Mouse (Mus musculus) lung, adult 2 months (tissue): ENCODE measurements at regions not wholly inside any gene's neighbourhood (a gene's known extent, or its start where the extent isn't known, plus 50 kb on each side); places are given as distances from the start of the nearest gene placed in this dataset.

Source experiments
- DNase-seq: peaks from one replicate; pipeline ENCODE4 v3.0.0; 2022
- H3K4me1 ChIP-seq: fragments of 200-500 bp; 2 replicates; pipeline ENCODE4 v1.6.1; 2011; ENCODE audit warnings: low read length; ENCODE audit not compliant: control insufficient read depth, insufficient read depth
- H3K4me3 ChIP-seq: fragments of 200-500 bp; replicated peaks from 2 replicates; pipeline ENCODE3; 2011; ENCODE audit warnings: low read depth, mild to moderate bottlenecking, control low read depth, low read length; ENCODE audit errors: extremely low read depth
- CTCF ChIP-seq: fragments of 200-500 bp; IDR thresholded peaks from 2 replicates; pipeline ENCODE4 v1.5.1; 2011; ENCODE audit warnings: mild to moderate bottlenecking, low read length, control low read depth; ENCODE audit not compliant: insufficient read depth
- POLR2A ChIP-seq: fragments of 200-500 bp; IDR thresholded peaks from 2 replicates; pipeline ENCODE4 v1.6.1; 2011; ENCODE audit warnings: low read depth, mild to moderate bottlenecking, control low read depth, low read length, borderline replicate concordance; ENCODE audit errors: extremely low read depth
- WGBS: fragments of 180-500 bp; shearing (Covaris S2); methylation state at CpG from one replicate; pipeline ENCODE4 v1.1.7; 2018; 5-methylcytosine and 5-hydroxymethylcytosine counted together

GRCm38 (mm10) chr8:115589076-115589475 is 118.5 kb downstream of the Maf start:
- no peaks in the 10 kb centered on the region for H3K4me1 ChIP-seq
- no peak for TF ChIP-seq POLR2A
- TF ChIP-seq CTCF = no peak
- H3K4me3 ChIP-seq = no peak overlapping the region
- 89% methylated on average over 2 of the region's 2 CpGs for WGBS
- no peak for DNase-seq

- WGBS = 84% methylated on average over 8 of the region's 8 CpGs
- TF ChIP-seq POLR2A (no peak), CTCF (no peak)
- Histone ChIP-seq H3K4me3 (no peak overlapping the region), H3K4me1 (no peaks in the 10 kb centered on the region)
- DNase-seq = no peak
Observed at GRCm38 (mm10) chr8:115584311-115584907, 123.2 kb downstream of the Maf start.

- Histone ChIP-seq H3K4me3 (no peak overlapping the region), H3K4me1 (no peaks in the 10 kb centered on the region)
- no peak for TF ChIP-seq CTCF
- TF ChIP-seq POLR2A = no peak
- DNase-seq = no peak
- 88% methylated on average over 5 of the region's 5 CpGs for WGBS
Observed at GRCm38 (mm10) chr8:115583221-115583620, 124.4 kb downstream of the Maf start.

GRCm38 (mm10) chr8:115581940-115582517 is 125.6 kb downstream of the Maf start:
- no peak for DNase-seq
- 79% methylated on average over 6 of the region's 6 CpGs for WGBS
- Histone ChIP-seq H3K4me3 (no peak overlapping the region), H3K4me1 (no peaks in the 10 kb centered on the region)
- TF ChIP-seq POLR2A (no peak), CTCF (no peak)

GRCm38 (mm10) chr8:115568394-115568793 is 139.2 kb downstream of the Maf start:
- Histone ChIP-seq H3K4me1 (no peaks in the 10 kb centered on the region), H3K4me3 (no peak overlapping the region)
- TF ChIP-seq POLR2A (no peak), CTCF (no peak)
- 69% methylated on average over 7 of the region's 7 CpGs for WGBS
- no peak for DNase-seq

GRCm38 (mm10) chr8:115565768-115566167 is 141.8 kb downstream of the Maf start:
- Histone ChIP-seq H3K4me1 (no peaks in the 10 kb centered on the region), H3K4me3 (no peak overlapping the region)
- DNase-seq = no peak
- TF ChIP-seq POLR2A (no peak), CTCF (no peak)
- WGBS = 60% methylated on average over 5 of the region's 5 CpGs

- Histone ChIP-seq H3K4me3 (no peak overlapping the region), H3K4me1 (no peaks in the 10 kb centered on the region)
- DNase-seq = no peak
- TF ChIP-seq POLR2A (no peak), CTCF (no peak)
- WGBS = 37% methylated on average over 4 of the region's 4 CpGs
Observed at GRCm38 (mm10) chr8:115562362-115562761, 145.2 kb downstream of the Maf start.

- no peak for DNase-seq
- WGBS = 50% methylated on average over 18 of the region's 18 CpGs
Observed at GRCm38 (mm10) chr8:115560985-115561916, 146.3 kb downstream of the Maf start.

GRCm38 (mm10) chr8:115555452-115555851 is 152.1 kb downstream of the Maf start:
- 56% methylated on average over 5 of the region's 5 CpGs for WGBS
- DNase-seq = no peak
- H3K4me1 ChIP-seq = no peaks in the 10 kb centered on the region
- TF ChIP-seq CTCF = no peak
- no peak for TF ChIP-seq POLR2A
- no peak overlapping the region for H3K4me3 ChIP-seq

More at GRCm38 (mm10) chr8:115560985-115561916, 146.3 kb downstream of the Maf start:
- no peak for TF ChIP-seq POLR2A
- no peak for TF ChIP-seq CTCF
- Histone ChIP-seq H3K4me3 (no peak overlapping the region), H3K4me1 (no peaks in the 10 kb centered on the region)
